Mouse (Mus musculus) myocyte (in vitro differentiated cells): ENCODE measurements around the gene Hnrnpul1. TPM values are rescaled to one million over a fixed set of nuclear protein-coding genes. Genes with fewer than 3 reads are reported as not detected.

Source experiments
- H3K27me3 ChIP-seq: one replicate; pipeline ENCODE4 v1.6.1; 2011; ENCODE audit not compliant: control insufficient read depth, insufficient read depth, insufficient read length
- H3K36me3 ChIP-seq: one replicate; pipeline ENCODE4 v1.6.1; 2011; ENCODE audit not compliant: control insufficient read depth, insufficient read depth
- H3K4me2 ChIP-seq: one replicate; pipeline ENCODE4 v1.6.1; 2011; ENCODE audit warnings: low read depth, control low read depth
- H3K4me3 ChIP-seq: one replicate; pipeline ENCODE4 v1.5.1; 2011; ENCODE audit warnings: mild to moderate bottlenecking, control low read depth, moderate library complexity
- H3K79me2 ChIP-seq: one replicate; pipeline ENCODE4 v1.6.1; 2011; ENCODE audit not compliant: control insufficient read depth, insufficient read depth
- H3ac ChIP-seq: one replicate; pipeline ENCODE4 v1.6.1; 2011; ENCODE audit not compliant: control insufficient read depth, insufficient read length
- CEBPB ChIP-seq: IDR thresholded peaks from 2 replicates; pipeline ENCODE4 v1.6.1; 2011; ENCODE audit warnings: mild to moderate bottlenecking, moderate library complexity; ENCODE audit not compliant: poor library complexity, insufficient read depth, severe bottlenecking
- E2F4 ChIP-seq: IDR thresholded peaks from one replicate; pipeline ENCODE4 v1.6.1; 2011; ENCODE audit warnings: mild to moderate bottlenecking, control low read depth, moderate library complexity; ENCODE audit not compliant: insufficient read depth
- MAX ChIP-seq: IDR thresholded peaks from one replicate; pipeline ENCODE4 v1.6.1; 2011; ENCODE audit warnings: low read depth, mild to moderate bottlenecking, control low read depth
- MYOD1 ChIP-seq, 3 experiments: IDR thresholded peaks; one replicate each; pipeline ENCODE4 v1.6.1; 2011; ENCODE audit warnings: control low read depth in 2 of 3, low read depth in 2 of 3, mild to moderate bottlenecking in 2 of 3, moderate library complexity in 1 of 3; ENCODE audit not compliant: insufficient read length in 2 of 3, control insufficient read depth in 1 of 3
- MYOG ChIP-seq, 3 experiments: IDR thresholded peaks; one replicate each; pipeline ENCODE4 v1.6.1; 2011; ENCODE audit warnings: control low read depth in 2 of 3, low read depth in 2 of 3, mild to moderate bottlenecking in 2 of 3; ENCODE audit not compliant: insufficient read length in 2 of 3, control insufficient read depth in 1 of 3, insufficient read depth in 1 of 3
- POLR2A ChIP-seq: IDR thresholded peaks from one replicate; pipeline ENCODE4 v1.6.1; 2011; ENCODE audit warnings: low read depth, mild to moderate bottlenecking, control low read depth, moderate library complexity; ENCODE audit not compliant: insufficient read length
- POLR2AphosphoS2 ChIP-seq: IDR thresholded peaks from one replicate; pipeline ENCODE4 v1.6.1; 2011; ENCODE audit warnings: low read depth, control low read depth; ENCODE audit not compliant: insufficient read length
- REST ChIP-seq: IDR thresholded peaks from one replicate; pipeline ENCODE4 v1.6.1; 2011; ENCODE audit warnings: mild to moderate bottlenecking, control low read depth, moderate library complexity; ENCODE audit not compliant: insufficient read depth, insufficient read length
- SRF ChIP-seq: IDR thresholded peaks from one replicate; pipeline ENCODE4 v1.6.1; 2011; ENCODE audit warnings: low read depth; ENCODE audit not compliant: control insufficient read depth, insufficient read length
- TCF12 ChIP-seq: IDR thresholded peaks from one replicate; pipeline ENCODE4 v1.6.1; 2011; ENCODE audit warnings: mild to moderate bottlenecking, control low read depth; ENCODE audit not compliant: poor library complexity, insufficient read depth, severe bottlenecking
- TCF3 ChIP-seq: IDR thresholded peaks from one replicate; pipeline ENCODE4 v1.6.1; 2011; ENCODE audit warnings: low read depth, control low read depth; ENCODE audit not compliant: insufficient read length
- USF1 ChIP-seq: IDR thresholded peaks from one replicate; pipeline ENCODE4 v1.6.1; 2011; ENCODE audit warnings: low read depth, mild to moderate bottlenecking, control low read depth, moderate library complexity
- polyA plus RNA-seq: library from polyadenylated mRNA; unstranded; fragments of >200 nt; fragmentation: generic; extraction: Trizol; gene quantifications from one replicate; pipeline ENCODE4 v1.2.1, GENCODE M21; 2012; ENCODE audit warnings: missing spikeins

The Hnrnpul1 gene
- polyA plus RNA-seq, 1 experiment: 76.2 TPM

DNA sequence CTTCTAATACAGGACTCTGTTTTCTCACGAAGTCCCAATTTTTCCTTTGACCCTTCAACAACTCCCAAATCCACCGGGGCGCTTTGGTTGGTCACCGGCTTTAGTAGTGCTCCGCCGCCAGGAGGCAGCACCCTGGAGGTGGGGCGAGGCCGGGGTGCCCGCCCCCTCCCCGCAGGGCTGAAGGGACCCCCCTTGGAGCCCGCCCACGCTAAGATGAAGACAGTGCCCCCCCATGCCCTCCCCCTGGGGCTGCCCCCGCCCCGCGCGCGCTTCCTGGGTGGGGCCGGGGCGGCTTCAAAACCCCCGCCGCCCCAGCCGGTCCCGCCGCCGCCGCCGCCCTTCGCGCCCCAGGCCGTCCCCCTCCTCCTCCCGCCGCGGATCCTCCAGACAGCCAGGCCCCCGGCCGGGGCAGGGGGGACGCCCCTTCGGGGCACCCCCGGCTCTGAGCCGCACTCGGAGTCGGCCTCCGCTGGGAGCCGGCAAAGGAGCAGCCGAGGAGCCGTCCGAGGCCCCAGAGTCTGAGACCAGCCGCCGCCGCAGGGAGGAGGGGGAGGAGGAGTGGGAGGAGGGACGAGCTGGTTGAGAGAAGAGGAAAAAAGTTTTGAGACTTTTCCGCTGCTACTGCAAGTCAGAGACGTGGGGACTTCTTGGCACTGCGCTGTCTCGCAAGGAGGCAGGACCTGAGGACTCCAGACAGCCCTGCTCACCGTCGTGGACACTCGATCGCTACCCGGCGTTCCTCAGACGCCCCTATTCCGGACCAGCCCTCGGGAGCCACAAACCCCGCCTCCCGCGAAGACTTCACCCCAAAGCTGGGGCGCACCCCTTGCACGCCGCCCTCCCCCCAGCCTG is 67.7 kb downstream of the Hnrnpul1 start, which contains the start of gene Tgfb1:
Gene Tgfb1 (plus strand): TSS at position 323 of the 852 bp plus-strand sequence.
- H3K79me2 ChIP-seq: peaks cover 29% of the 10 kb centered on the region
- H3K36me3 ChIP-seq: no peaks in the 10 kb centered on the region
- H3K27me3 ChIP-seq: no peaks in the 10 kb centered on the region
- TF ChIP-seq POLR2A: peak; percentile 70
- no peak for TF ChIP-seq MAX
- TF ChIP-seq TCF3: no peak
- TF ChIP-seq POLR2AphosphoS2: peak; percentile 84
- no peak for TF ChIP-seq E2F4
- H3ac ChIP-seq: peak within 1 kb of the TSS; percentile 50
- peak within 1 kb of the TSS; percentile 74 for H3K4me2 ChIP-seq
- peak within 1 kb of the TSS; percentile 90 for H3K4me3 ChIP-seq

DNA sequence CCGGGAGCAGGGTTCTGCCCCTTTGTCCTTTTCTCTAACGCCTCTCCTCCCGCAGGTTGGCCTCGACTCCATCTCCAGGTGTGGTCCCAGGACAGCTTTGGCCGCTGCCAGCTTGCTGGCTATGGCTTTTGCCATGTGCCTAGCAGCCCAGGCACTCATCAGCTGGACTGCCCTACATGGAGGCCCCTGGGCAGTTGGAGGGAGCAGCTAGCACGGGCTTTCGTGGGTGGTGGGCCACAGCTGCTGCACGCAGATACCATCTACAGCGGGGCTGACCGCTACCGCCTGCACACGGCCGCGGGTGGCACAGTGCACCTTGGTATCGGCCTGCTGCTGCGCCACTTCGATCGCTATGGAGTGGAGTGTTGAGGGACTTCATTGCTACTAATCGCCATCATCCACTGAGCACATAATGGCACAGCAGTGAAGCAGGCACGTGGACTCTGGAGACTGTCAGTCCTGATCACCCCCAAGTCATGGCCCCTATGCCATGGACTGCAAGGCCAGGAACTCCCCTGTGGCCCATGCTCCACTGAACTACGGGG is 68.6 kb downstream of the Hnrnpul1 start:
- Histone ChIP-seq H3K36me3 (no peaks in the 10 kb centered on the region), H3K4me2 (peak overlapping the region; percentile 62), H3K4me3 (peak overlapping the region; percentile 90), H3K79me2 (peaks cover 33% of the 10 kb centered on the region), H3ac (no peak overlapping the region), H3K27me3 (no peaks in the 10 kb centered on the region)
- no peak for TF ChIP-seq TCF3
- TF ChIP-seq E2F4: no peak
- TF ChIP-seq USF1: no peak
- TF ChIP-seq POLR2A: no peak
- TF ChIP-seq SRF: no peak
- TF ChIP-seq MAX: no peak
- TF ChIP-seq MYOG (IDR thresholded peaks at IDR 0.05; ENCODE audit: control insufficient read depth in 1 of 3, insufficient read depth in 1 of 3, insufficient read length in 2 of 3, low read depth in 2 of 3): no peak
- no peak for TF ChIP-seq POLR2AphosphoS2
- no peak for TF ChIP-seq MYOD1 (IDR thresholded peaks at IDR 0.05; ENCODE audit: control insufficient read depth in 1 of 3, insufficient read length in 2 of 3, low read depth in 2 of 3)
- TF ChIP-seq REST: no peak
- TF ChIP-seq CEBPB: no peak
- no peak for TF ChIP-seq TCF12

DNA sequence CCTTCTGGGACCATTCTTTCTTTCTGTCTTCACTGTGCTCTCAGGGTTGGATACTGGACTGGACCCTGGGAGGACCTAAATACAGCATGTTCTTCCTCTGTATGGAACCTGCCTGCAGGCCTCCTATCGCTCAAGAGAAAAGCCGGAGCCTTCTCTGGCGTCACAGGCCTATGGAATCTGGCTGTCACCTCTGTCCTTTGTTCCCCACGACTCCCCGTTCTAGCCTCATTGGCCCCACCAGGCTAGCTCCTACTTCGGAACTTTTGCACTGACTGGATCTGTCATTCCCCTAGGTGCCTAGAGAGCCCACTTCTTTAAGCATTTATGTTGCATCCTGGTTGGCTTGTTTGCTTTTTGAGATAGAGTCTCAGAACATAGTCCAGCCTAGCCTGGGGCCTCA is 69.9 kb downstream of the Hnrnpul1 start:
- TF ChIP-seq MYOD1 (IDR thresholded peaks at IDR 0.05; ENCODE audit: control insufficient read depth in 1 of 3, insufficient read length in 2 of 3, low read depth in 2 of 3) (no peak), POLR2AphosphoS2 (no peak), TCF3 (no peak), USF1 (no peak), REST (no peak), TCF12 (no peak), CEBPB (no peak), POLR2A (no peak)
- Histone ChIP-seq H3K79me2 (peaks cover 25% of the 10 kb centered on the region), H3K4me2 (no peak overlapping the region), H3ac (no peak overlapping the region), H3K4me3 (no peak overlapping the region), H3K36me3 (no peaks in the 10 kb centered on the region), H3K27me3 (no peaks in the 10 kb centered on the region)

DNA sequence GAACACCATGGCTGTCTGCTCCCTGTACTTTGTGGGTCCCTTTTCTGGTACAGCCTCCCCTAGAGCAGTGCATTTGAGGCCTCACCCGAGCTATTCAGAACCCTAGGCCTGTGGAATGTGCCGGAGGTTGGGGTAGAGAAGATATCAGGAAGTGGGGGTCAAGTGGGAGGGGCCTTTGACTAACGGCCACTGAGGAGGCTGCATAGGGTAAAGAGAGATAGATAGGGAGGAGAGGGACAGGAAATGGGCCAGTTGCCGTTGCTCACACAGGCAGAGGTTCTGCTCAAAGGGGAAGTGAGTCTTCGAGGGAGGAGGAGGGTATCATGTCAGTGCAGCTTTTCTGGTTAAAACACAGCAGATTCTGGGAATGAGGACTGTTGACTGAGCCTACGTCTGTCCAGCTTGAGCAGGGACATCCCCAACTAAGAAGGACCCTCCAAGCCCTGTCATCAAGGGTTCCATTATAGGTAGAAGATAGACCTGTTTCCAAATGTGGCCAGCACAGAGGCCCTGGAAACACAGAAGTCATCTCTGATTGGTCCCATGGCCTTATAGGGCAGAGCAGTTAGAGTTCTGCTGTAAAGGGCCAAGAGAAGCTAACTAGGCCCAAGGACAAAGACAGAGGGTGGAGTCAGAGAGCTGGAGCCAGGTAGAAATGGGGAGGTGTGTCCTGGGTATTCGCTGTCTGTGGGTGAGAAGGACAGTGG is 70.9 kb downstream of the Hnrnpul1 start:
- H3K79me2 ChIP-seq: peaks cover 19% of the 10 kb centered on the region
- H3K36me3 ChIP-seq: no peaks in the 10 kb centered on the region
- H3ac ChIP-seq: no peak overlapping the region
- no peaks in the 10 kb centered on the region for H3K27me3 ChIP-seq
- H3K4me2 ChIP-seq: no peak overlapping the region
- H3K4me3 ChIP-seq: no peak overlapping the region
- no peak for TF ChIP-seq TCF3
- no peak for TF ChIP-seq MAX
- TF ChIP-seq POLR2A: no peak
- TF ChIP-seq MYOG (IDR thresholded peaks at IDR 0.05; ENCODE audit: control insufficient read depth in 1 of 3, insufficient read depth in 1 of 3, insufficient read length in 2 of 3, low read depth in 2 of 3): no peak
- TF ChIP-seq CEBPB: no peak
- TF ChIP-seq MYOD1 (IDR thresholded peaks at IDR 0.05; ENCODE audit: control insufficient read depth in 1 of 3, insufficient read length in 2 of 3, low read depth in 2 of 3): no peak
- TF ChIP-seq TCF12: no peak
- no peak for TF ChIP-seq USF1
- TF ChIP-seq SRF: no peak
- no peak for TF ChIP-seq E2F4
- TF ChIP-seq POLR2AphosphoS2: no peak
- no peak for TF ChIP-seq REST
